Mouse (Mus musculus): ENCODE data around the gene Nsdhl. TPM values are rescaled to one million over a fixed set of nuclear protein-coding genes. Genes with fewer than 3 reads are reported as not detected.

Nsdhl gene
- polyA plus RNA-seq, 1 experiment from 2014 or later, result 22.7 TPM

- H3K9me3 ChIP-seq, result no peaks in the 10 kb centered on the region
- 71% methylated on average over 5 of the region's 5 CpGs for WGBS
- no peak overlapping the region for H3K4me2 ChIP-seq
- ATAC-seq (ENCODE audit: insufficient number of reproducible peaks, insufficient read depth, low FRiP score, low TSS enrichment, low read depth), result no peak
- H3K4me1 ChIP-seq, result no peaks in the 10 kb centered on the region
- no peak overlapping the region for H3K9ac ChIP-seq
- no peaks in the 10 kb centered on the region for H3K36me3 ChIP-seq
- H3K4me3 ChIP-seq, result no peak overlapping the region
- no peaks in the 10 kb centered on the region; the same call in 1 of the 2 replicates for H3K27me3 ChIP-seq
- no peak overlapping the region for H3K27ac ChIP-seq
These were observed 84.8 kb downstream of the Nsdhl start for GRCm38 (mm10) chrX:73003110-73003509.

- no peaks in the 10 kb centered on the region; the same call in 1 of the 2 replicates for H3K27me3 ChIP-seq
- no peak overlapping the region for H3K27ac ChIP-seq
- ATAC-seq (ENCODE audit: insufficient number of reproducible peaks, insufficient read depth, low FRiP score, low TSS enrichment, low read depth), result no peak
- H3K36me3 ChIP-seq, result no peaks in the 10 kb centered on the region
- H3K9ac ChIP-seq, result no peak overlapping the region
- WGBS, result 58% methylated on average over 4 of the region's 4 CpGs
- H3K4me2 ChIP-seq, result no peak overlapping the region
- H3K4me3 ChIP-seq, result no peak overlapping the region
- H3K9me3 ChIP-seq, result no peaks in the 10 kb centered on the region
- H3K4me1 ChIP-seq, result no peaks in the 10 kb centered on the region
These were observed 87.3 kb downstream of the Nsdhl start for GRCm38 (mm10) chrX:73005678-73006077.

DNA sequence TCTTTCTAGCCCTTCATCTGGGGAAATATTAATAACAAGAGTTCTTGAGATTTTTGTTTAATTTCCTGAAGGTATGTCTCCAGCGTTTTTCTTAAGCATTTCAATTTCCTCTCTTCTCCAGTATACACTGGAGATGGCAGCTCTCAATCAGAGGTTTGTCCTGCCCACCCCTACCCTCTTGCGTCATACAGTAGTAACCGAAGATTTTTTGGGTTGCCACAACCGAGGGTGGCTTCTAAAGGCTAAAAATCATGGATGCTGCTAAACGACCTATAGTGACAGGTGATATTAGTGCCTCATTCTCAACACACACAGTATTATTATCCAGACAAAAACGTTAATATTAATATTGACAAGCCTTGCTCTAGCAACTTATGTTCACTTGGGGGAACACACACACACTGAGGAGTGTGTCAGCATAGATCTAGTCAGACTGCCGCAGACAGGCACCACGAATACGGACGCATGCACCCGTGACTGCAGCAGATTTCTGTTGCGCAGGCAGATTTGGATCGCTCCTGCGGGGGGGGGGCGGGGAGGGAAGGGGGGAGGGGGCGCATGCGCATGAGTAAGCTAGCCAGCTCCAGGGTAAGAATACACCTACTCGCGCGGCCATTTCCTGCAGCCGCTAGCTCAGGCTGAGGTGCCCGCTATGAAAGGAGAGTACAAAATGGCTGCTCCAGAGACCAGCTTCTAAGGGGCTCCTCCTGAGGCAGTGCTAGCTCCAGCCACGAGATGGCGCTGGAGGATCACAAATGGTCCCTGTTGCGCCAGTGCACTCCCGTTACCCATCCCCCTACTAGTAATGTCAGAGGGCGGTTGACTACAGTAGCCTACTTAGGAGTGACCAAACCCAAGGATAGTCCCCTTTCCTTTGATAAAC is 89.5 kb downstream of the Nsdhl start:
- Histone ChIP-seq H3K27me3 (peaks cover 1% of the 10 kb centered on the region; the same call in 1 of the 2 replicates), H3K4me3 (peak overlapping the region; percentile 36), H3K9ac (0 out of 2 replicates have a peak overlapping the region, but pooled peaks have one; percentile 32), H3K4me2 (peak overlapping the region; percentile 54), H3K36me3 (no peaks in the 10 kb centered on the region), H3K4me1 (no peaks in the 10 kb centered on the region), H3K9me3 (no peaks in the 10 kb centered on the region), H3K27ac (peak overlapping the region; percentile 68; the same call in 1 of the 2 replicates)
- WGBS, result 16% methylated on average over 27 of the region's 27 CpGs
- peak; percentile 98 for ATAC-seq (ENCODE audit: insufficient number of reproducible peaks, insufficient read depth, low FRiP score, low TSS enrichment, low read depth)

MicroRNAs within 50 kb of the gene (microRNA counts, 519-probe panel; counts per million panel counts)
- microRNA mmu-miR-2137, result 236 counts per million, percentile 44 among the panel's probes with 10 or more counts

Small RNA genes lying within 50 kb of the gene (microRNA-seq; reads per million reads assigned to microRNA genes)
- gene Mir2137, result 3.9 reads per million, percentile 16 among the genes with 10 or more reads in this experiment

Other genes starting within 250 kb of the Nsdhl start
- gene Gabrq, start 93.4 kb upstream of the Nsdhl start, polyA plus RNA-seq (2015; fragmentation: Nextera tagmentation; extraction: Ambion mirVana), result 0.08 TPM in 1 of 2 replicates, not detected in the other
- 77.3 and 81.1 TPM in 2 replicates for gene Cetn2, start 146 bp upstream of the Nsdhl start, polyA plus RNA-seq (2015; fragmentation: Nextera tagmentation; extraction: Ambion mirVana)
- gene Zfp185, start 68.8 kb downstream of the Nsdhl start, polyA plus RNA-seq (2015; fragmentation: Nextera tagmentation; extraction: Ambion mirVana), result 15.0 and 15.9 TPM in 2 replicates
- gene Pnma5, start 118.5 kb downstream of the Nsdhl start, polyA plus RNA-seq (2015; fragmentation: Nextera tagmentation; extraction: Ambion mirVana), result 0.17 TPM in 1 of 2 replicates, not detected in the other
- 0.07 and 0.19 TPM in 2 replicates for gene Pnma3, start 146.2 kb downstream of the Nsdhl start, polyA plus RNA-seq (2015; fragmentation: Nextera tagmentation; extraction: Ambion mirVana)
- 0.60 and 0.62 TPM in 2 replicates for gene Xlr4a, start 163.9 kb downstream of the Nsdhl start, polyA plus RNA-seq (2015; fragmentation: Nextera tagmentation; extraction: Ambion mirVana)
- 1.5 and 2.7 TPM in 2 replicates for gene Xlr3a, start 178.5 kb downstream of the Nsdhl start, polyA plus RNA-seq (2015; fragmentation: Nextera tagmentation; extraction: Ambion mirVana)
- 0.08 and 0.14 TPM in 2 replicates for gene Gm14685, start 198.5 kb downstream of the Nsdhl start, polyA plus RNA-seq (2015; fragmentation: Nextera tagmentation; extraction: Ambion mirVana)
- gene Xlr5b, start 230.2 kb downstream of the Nsdhl start, polyA plus RNA-seq (2015; fragmentation: Nextera tagmentation; extraction: Ambion mirVana), result not detected in 2 replicates
- not detected in 2 replicates for gene DXBay18, start 230.9 kb downstream of the Nsdhl start, polyA plus RNA-seq (2015; fragmentation: Nextera tagmentation; extraction: Ambion mirVana)